Mouse (Mus musculus) small intestine, adult 2 months (tissue): Measurements from ENCODE around the gene Gpd1.

Source experiments
- CTCF ChIP-seq: fragments of 200-500 bp; IDR thresholded peaks from 2 replicates; pipeline ENCODE4 v1.5.1; 2012; ENCODE audit warnings: low read depth, mild to moderate bottlenecking, control low read depth, inconsistent platforms, low read length, moderate library complexity, mixed read lengths; ENCODE audit not compliant: insufficient replicate concordance, insufficient read length; ENCODE audit errors: extremely low read depth
- POLR2A ChIP-seq: fragments of 200-500 bp; IDR thresholded peaks from 2 replicates; pipeline ENCODE4 v1.6.1; 2012; ENCODE audit warnings: low read depth, mild to moderate bottlenecking, control low read depth, inconsistent platforms, low read length, moderate library complexity

GRCm38 (mm10) chr15:99671783-99672182 lies 45.5 kb upstream of the Gpd1 start:
- TF ChIP-seq CTCF, result no peak
- TF ChIP-seq POLR2A, result no peak
